Mouse (Mus musculus) spleen, adult 2 months (tissue): ENCODE measurements around the gene Rps2.

Experiments used
- CTCF ChIP-seq: fragments of 200-500 bp; IDR thresholded peaks from 2 replicates; pipeline ENCODE4 v1.5.1; 2011; ENCODE audit warnings: mild to moderate bottlenecking, inconsistent platforms; ENCODE audit not compliant: insufficient read depth, insufficient read length, insufficient replicate concordance; ENCODE audit errors: extremely low read depth
- POLR2A ChIP-seq: fragments of 200-500 bp; IDR thresholded peaks from 2 replicates; pipeline ENCODE4 v1.6.1; 2011; ENCODE audit warnings: low read depth, low read length, inconsistent platforms

DNA sequence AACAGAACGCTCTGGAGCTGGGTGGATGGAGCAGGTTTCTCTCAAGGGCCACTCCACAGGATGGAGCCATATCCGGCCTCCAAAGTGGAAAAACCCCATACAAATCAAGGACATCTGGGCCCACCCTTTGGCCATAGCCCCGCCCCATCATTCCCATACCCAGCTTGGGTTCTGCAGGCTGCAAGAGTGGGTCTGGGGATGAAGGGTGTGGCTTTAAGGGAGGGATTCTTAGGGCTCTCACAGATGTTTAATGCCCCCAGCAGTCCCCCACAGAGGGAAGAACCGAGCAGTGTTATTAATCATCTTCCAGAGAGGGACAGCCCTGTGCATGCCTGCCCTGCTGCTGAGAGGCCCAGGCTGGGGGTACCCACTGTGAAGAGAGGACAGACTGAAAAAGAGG is 29.1 kb downstream of the Rps2 start:
- TF ChIP-seq CTCF: no peak
- no peak for TF ChIP-seq POLR2A
